Mouse (Mus musculus) G1E (cell line): ENCODE measurements around the gene Rgs3.

Experiments used
- CTCF ChIP-seq: IDR thresholded peaks from 2 replicates; pipeline ENCODE4 v1.5.1; 2012; ENCODE audit warnings: low read depth, low read length, inconsistent platforms, mixed read lengths
- GATA1 ChIP-seq: IDR thresholded peaks from 2 replicates; pipeline ENCODE4 v1.6.1; 2012; ENCODE audit warnings: borderline replicate concordance, low read length, inconsistent platforms, mixed read lengths
- GATA2 ChIP-seq: IDR thresholded peaks from 2 replicates; pipeline ENCODE4 v1.6.1; 2012; ENCODE audit warnings: low read depth, low read length, inconsistent platforms, borderline replicate concordance
- POLR2AphosphoS5 ChIP-seq: IDR thresholded peaks from 2 replicates; pipeline ENCODE4 v1.6.1; 2012; ENCODE audit warnings: low read depth, low read length, inconsistent platforms; ENCODE audit not compliant: insufficient replicate concordance
- TAL1 ChIP-seq: conservative IDR thresholded peaks from 2 replicates; pipeline ENCODE4 v1.6.1; 2012; ENCODE audit warnings: low read depth, low read length, inconsistent platforms, mixed read lengths

- TF ChIP-seq CTCF (no peak), GATA1 (no peak), POLR2AphosphoS5 (no peak), GATA2 (no peak), TAL1 (no peak)
These were observed 170.3 kb downstream of the Rgs3 start for GRCm38 (mm10) chr4:62729941-62730340.
